Mouse (Mus musculus): ENCODE measurements around the gene Wdr61. TPM values are rescaled to one million over a fixed set of nuclear protein-coding genes. Genes with fewer than 3 reads are reported as not detected.

Gene Wdr61
- 155 and 166 TPM in 2 replicates for polyA plus RNA-seq (2016; fragmentation: Nextera tagmentation; extraction: Ambion mirVana)

DNA sequence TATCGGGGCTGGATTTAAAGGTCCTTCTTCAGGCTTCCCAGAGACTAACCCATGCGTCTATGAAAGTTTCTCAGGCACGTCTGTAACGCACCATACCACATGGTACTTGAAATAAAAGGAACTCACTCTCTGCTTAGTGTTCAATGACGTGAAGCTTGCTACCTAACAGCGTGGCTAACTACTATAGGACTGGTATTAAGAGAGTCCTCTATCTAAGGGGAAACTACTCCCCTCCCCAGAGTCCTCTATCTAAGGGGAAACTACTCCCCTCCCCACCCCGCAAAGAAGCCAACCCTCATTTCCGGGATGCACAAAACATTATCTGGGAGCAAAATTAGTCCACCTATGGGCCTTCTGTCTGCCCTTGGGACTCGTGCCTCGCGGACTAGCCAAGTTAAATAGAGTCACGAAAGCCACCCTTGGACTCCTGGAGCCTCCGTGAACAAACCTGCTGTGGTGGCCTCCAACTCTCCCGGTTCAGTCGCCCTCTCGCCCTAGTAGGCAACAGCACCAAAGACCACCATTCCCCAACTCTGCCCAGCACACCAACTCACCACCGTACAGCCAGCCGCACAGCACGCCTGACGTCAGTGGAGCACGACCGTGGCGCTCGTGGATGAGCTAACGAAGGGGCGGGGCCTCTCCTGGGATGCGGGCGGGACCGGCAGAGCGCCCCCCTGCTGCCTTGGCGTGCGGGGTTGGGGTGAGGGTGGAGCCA, at the start of gene Wdr61:
Wdr61 (minus strand) TSS at position 599 of the 718 bp plus-strand sequence.
- H3K9me3 ChIP-seq: no peaks in the 10 kb centered on the region
- H3K4me2 ChIP-seq: peak within 1 kb of the TSS; percentile 76
- WGBS: 2% methylated on average over 32 of the region's 32 CpGs
- peak within 1 kb of the TSS; percentile 73 for H3K4me3 ChIP-seq (replicated peaks)
- H3K9ac ChIP-seq (replicated peaks): peak within 1 kb of the TSS; percentile 74
- H3K4me1 ChIP-seq (replicated peaks): peaks cover 15% of the 10 kb centered on the region
- no peaks in the 10 kb centered on the region for H3K27me3 ChIP-seq
- peak; percentile 90 for ATAC-seq (ENCODE audit: insufficient number of reproducible peaks, insufficient read depth, low FRiP score, low TSS enrichment, low read depth)
- H3K27ac ChIP-seq: 0 out of 2 replicates have a peak within 1 kb of the TSS, but pooled peaks have one; percentile 12
- H3K36me3 ChIP-seq: peaks cover 16% of the 10 kb centered on the region

DNA sequence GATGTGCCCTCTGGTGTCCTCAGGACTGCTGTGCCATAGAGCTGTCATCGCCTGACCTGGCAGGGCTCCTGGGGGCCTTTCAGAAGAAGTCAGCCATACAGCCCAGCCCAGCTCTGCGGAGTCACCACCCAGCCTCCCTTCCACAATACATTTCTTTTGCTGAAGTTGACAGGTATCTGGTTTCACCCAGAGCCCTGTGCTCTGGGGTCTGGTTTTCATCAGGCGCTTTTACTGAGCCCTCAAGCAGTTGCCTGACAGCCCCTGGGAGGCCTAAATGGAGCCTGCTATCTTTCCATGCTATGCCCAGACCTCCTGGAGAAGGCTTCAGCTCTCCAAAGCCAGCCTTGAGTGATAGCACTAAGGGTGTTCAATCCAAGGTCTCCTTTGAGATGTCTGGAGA, 49.7 kb upstream of the Wdr61 start:
- peak; percentile 75 for ATAC-seq (ENCODE audit: insufficient number of reproducible peaks, insufficient read depth, low FRiP score, low TSS enrichment, low read depth)
- no peaks in the 10 kb centered on the region for H3K9me3 ChIP-seq
- no peaks in the 10 kb centered on the region for H3K36me3 ChIP-seq
- H3K27ac ChIP-seq: peak overlapping the region; percentile 90
- H3K4me2 ChIP-seq: no peak overlapping the region
- WGBS: 3% methylated on average over 3 of the region's 3 CpGs
- no peak overlapping the region for H3K4me3 ChIP-seq (replicated peaks)
- H3K9ac ChIP-seq (replicated peaks): no peak overlapping the region
- H3K4me1 ChIP-seq (replicated peaks): peaks cover 68% of the 10 kb centered on the region
- no peaks in the 10 kb centered on the region for H3K27me3 ChIP-seq

DNA sequence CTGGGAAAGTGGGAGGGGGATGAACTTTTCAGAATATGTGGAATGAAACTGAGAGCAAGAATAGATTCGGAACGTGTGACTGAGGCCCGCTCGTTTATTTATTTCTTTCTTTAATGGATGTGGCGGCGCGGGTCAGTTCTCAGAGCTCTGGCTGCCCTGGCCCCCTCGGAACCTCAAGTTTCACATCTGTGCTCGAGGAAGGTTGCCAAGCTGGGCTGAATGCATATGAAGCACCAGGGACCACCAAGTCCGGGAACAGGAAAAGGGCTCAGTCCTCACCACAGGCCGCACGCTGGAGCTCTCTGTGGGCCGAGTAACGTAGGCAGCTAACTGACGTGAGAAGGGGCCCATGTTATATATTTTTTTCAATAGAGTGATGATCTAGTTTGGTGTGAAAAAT, 48.2 kb upstream of the Wdr61 start:
- H3K4me2 ChIP-seq: no peak overlapping the region; the same call in 1 of the 2 replicates
- no peaks in the 10 kb centered on the region for H3K27me3 ChIP-seq
- H3K36me3 ChIP-seq: no peaks in the 10 kb centered on the region
- no peaks in the 10 kb centered on the region for H3K9me3 ChIP-seq
- ATAC-seq (ENCODE audit: insufficient number of reproducible peaks, insufficient read depth, low FRiP score, low TSS enrichment, low read depth): peak; percentile 53; the same call in 1 of the 2 replicates
- no peak overlapping the region for H3K4me3 ChIP-seq (replicated peaks)
- 27% methylated on average over 15 of the region's 15 CpGs for WGBS
- H3K4me1 ChIP-seq (replicated peaks): peaks cover 63% of the 10 kb centered on the region
- peak overlapping the region; percentile 90 for H3K27ac ChIP-seq
- no peak overlapping the region for H3K9ac ChIP-seq (replicated peaks)

DNA sequence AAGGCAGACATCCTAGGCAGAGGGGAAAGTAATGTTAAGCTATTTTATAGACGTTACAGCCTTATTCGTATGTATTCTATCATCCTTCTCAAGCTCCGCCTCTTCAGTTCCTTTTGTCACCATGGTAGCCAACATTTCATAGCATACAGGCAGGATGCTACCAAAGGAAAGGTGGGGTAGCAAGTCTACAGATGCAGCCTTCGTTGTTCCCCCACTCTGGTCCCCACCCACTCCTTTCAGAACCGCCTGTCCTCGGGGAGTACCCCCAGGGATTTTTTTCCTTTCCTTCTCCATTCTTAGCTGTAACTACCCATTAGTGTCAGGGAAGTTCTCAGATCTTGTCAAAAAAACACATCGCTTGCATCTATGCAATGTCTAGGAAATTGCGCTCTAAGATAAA, 45.0 kb upstream of the Wdr61 start:
- no peak overlapping the region for H3K9ac ChIP-seq (replicated peaks)
- no peak for ATAC-seq (ENCODE audit: insufficient number of reproducible peaks, insufficient read depth, low FRiP score, low TSS enrichment, low read depth)
- no peaks in the 10 kb centered on the region for H3K27me3 ChIP-seq
- no peaks in the 10 kb centered on the region; the same call in 1 of the 2 replicates for H3K36me3 ChIP-seq
- 85% methylated on average over 8 of the region's 8 CpGs for WGBS
- H3K4me3 ChIP-seq (replicated peaks): no peak overlapping the region
- no peak overlapping the region for H3K4me2 ChIP-seq
- H3K9me3 ChIP-seq: no peaks in the 10 kb centered on the region
- no peak overlapping the region for H3K27ac ChIP-seq
- peaks cover 33% of the 10 kb centered on the region for H3K4me1 ChIP-seq (replicated peaks)

DNA sequence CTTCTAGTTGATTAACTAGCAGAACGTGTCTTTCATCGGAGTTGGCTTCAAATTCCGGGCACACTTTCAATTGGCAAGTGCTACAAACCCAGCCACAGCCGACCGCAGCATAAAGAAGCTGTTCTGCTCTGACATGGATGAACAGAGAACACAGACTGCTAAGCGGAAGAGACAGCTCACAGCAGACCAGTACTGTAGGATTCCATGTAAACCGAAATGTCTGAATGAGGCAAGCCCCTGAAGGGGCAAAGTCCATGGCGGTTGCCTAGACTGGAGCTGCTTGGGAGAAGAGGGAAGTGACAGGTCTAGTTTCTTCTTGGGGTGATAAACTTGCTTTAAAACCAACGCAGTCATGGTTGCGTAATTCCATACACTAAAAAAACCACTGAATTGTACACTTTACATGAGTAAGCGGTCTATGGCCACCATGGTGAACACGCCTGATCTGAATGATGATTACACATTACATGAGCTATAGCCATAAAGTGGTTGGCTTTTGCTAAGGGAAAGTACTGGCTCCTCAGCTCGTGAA, 42.2 kb upstream of the Wdr61 start:
- no peak overlapping the region for H3K4me2 ChIP-seq
- no peak overlapping the region for H3K9ac ChIP-seq (replicated peaks)
- no peak overlapping the region for H3K4me3 ChIP-seq (replicated peaks)
- H3K36me3 ChIP-seq: peaks cover 4% of the 10 kb centered on the region; the same call in 1 of the 2 replicates
- no peak for ATAC-seq (ENCODE audit: insufficient number of reproducible peaks, insufficient read depth, low FRiP score, low TSS enrichment, low read depth)
- no peaks in the 10 kb centered on the region for H3K9me3 ChIP-seq
- H3K4me1 ChIP-seq (replicated peaks): peaks cover 8% of the 10 kb centered on the region
- H3K27me3 ChIP-seq: no peaks in the 10 kb centered on the region
- no peak overlapping the region for H3K27ac ChIP-seq
- WGBS: 92% methylated on average over 13 of the region's 13 CpGs

DNA sequence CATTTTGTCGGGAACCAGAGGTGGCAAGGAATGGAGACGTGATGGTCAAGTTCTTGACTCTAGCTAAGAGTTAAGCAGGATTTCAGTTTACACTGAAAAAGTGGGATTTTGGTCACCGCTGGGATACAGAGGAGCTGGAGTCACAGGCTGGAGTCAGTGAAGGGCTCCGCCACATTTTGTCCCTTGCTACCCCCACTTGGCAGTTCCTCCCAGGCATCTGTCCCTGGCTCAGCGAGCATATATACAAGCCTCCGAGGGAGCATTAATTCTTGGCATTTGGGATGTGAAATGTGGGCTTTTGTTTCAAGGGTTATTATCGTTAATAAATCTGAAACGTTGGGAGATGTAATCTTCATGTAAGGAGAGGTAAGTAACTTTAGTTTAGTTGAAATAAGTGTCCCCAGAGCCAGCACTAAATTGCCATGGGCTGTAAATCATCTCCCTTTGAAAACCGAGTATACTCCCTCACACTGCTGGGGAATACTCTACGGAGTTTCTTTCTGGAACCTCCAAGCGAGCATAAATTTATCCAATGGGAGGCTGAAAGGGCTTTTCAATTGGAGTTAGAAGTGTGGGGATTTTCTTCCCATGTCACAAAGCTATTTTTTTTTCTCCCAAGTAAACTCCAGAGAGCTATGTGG, 35.9 kb upstream of the Wdr61 start:
- WGBS: 34% methylated on average over 11 of the region's 11 CpGs
- H3K36me3 ChIP-seq: peaks cover 4% of the 10 kb centered on the region; the same call in 1 of the 2 replicates
- no peak overlapping the region; the same call in 1 of the 2 replicates for H3K9ac ChIP-seq (replicated peaks)
- 0 out of 2 replicates have a peak overlapping the region, but pooled peaks have one; percentile 16 for H3K4me2 ChIP-seq
- peaks cover 31% of the 10 kb centered on the region for H3K4me1 ChIP-seq (replicated peaks)
- ATAC-seq (ENCODE audit: insufficient number of reproducible peaks, insufficient read depth, low FRiP score, low TSS enrichment, low read depth): no peak
- H3K4me3 ChIP-seq (replicated peaks): no peak overlapping the region
- H3K9me3 ChIP-seq: no peaks in the 10 kb centered on the region
- peaks cover 20% of the 10 kb centered on the region for H3K27me3 ChIP-seq
- H3K27ac ChIP-seq: 0 out of 2 replicates have a peak overlapping the region, but pooled peaks have one; percentile 25

DNA sequence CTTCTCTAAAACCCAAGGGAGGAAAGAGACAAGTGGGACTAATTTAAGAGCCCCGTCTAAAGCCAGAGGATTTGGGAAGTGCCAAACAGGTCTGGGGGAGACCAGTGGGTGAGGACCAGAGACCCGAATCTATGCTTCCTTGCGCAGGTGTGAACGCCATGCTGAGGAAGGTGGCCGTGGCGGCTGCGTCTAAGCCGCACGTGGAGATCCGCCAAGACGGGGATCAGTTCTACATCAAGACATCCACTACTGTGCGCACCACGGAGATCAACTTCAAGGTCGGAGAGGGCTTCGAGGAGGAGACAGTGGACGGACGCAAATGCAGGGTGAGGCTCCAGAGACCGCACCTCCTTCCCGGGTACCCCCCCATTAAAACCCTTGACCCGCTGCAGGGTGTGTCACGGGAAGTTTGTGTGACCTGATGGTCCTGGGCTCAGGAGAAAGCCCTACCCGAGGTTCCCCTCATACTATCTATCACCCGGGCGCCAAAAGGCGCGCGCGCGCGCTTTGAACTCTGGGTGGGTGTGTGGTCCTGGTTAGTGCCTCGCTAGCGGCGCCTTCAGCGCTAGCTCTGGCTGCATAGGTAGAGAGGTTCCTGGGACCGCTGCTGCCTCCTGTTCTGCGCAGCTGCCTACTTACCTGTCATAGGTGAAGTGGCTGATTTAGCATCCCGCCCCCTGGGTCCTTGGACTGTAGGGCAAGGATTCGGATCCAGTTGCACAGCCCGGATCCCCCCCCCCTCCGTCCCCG, 31.2 kb upstream of the Wdr61 start:
- peak; percentile 40; the same call in 1 of the 2 replicates for ATAC-seq (ENCODE audit: insufficient number of reproducible peaks, insufficient read depth, low FRiP score, low TSS enrichment, low read depth)

DNA sequence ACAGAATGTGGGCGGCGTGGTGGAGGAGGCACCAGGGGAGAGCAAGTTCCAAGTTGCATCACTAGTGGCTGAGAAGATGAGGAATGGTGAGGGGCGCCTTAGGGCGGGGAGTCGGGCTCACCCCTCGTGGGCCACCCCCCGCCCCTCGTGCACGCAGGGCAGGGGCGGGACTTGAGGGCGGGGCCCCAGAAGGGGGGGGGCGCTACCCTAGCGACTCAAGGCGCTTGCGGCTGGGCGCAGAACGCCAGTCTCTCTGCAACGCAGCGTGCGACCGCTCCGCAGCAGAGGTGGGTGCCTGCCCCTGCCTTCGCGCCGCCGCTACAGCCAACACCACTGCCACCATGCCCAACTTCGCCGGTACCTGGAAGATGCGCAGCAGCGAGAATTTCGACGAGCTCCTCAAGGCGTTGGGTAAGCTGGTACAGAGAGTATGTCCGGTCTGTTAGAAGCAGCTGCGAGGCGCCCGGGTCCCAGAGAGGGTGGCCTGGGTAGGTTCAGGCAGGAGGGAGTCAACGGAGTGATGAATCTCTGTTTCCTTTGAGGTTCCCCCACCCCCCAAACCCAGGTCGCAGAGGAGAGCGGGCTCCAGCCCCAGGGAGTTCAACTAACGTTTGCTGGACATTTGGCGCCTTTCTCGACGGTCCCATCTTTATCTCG, 30.4 kb upstream of the Wdr61 start, which contains the start of gene Crabp1:
Crabp1 (plus strand) TSS at position 188 of the 657 bp plus-strand sequence.
- peak; percentile 73 for ATAC-seq (ENCODE audit: insufficient number of reproducible peaks, insufficient read depth, low FRiP score, low TSS enrichment, low read depth)
- Histone ChIP-seq H3K9me3 (no peaks in the 10 kb centered on the region), H3K4me3 (replicated peaks) (peak within 1 kb of the TSS; percentile 54), H3K4me1 (replicated peaks) (peaks cover 35% of the 10 kb centered on the region), H3K4me2 (peak within 1 kb of the TSS; percentile 92), H3K36me3 (no peaks in the 10 kb centered on the region), H3K9ac (replicated peaks) (peak within 1 kb of the TSS; percentile 63), H3K27ac (peak within 1 kb of the TSS; percentile 29; the same call in 1 of the 2 replicates), H3K27me3 (peaks cover 51% of the 10 kb centered on the region)
- WGBS: 1% methylated on average over 35 of the region's 45 CpGs

More for the DNA sequence above, 31.2 kb upstream of the Wdr61 start:
- peak overlapping the region; percentile 54 for H3K4me3 ChIP-seq (replicated peaks)
- H3K9ac ChIP-seq (replicated peaks): peak overlapping the region; percentile 63
- no peaks in the 10 kb centered on the region for H3K9me3 ChIP-seq
- no peak overlapping the region for H3K27ac ChIP-seq
- H3K4me1 ChIP-seq (replicated peaks): peaks cover 39% of the 10 kb centered on the region
- peaks cover 51% of the 10 kb centered on the region for H3K27me3 ChIP-seq
- H3K4me2 ChIP-seq: peak overlapping the region; percentile 92
- H3K36me3 ChIP-seq: no peaks in the 10 kb centered on the region
- WGBS: under 1% methylated on average over 41 of the region's 41 CpGs

DNA sequence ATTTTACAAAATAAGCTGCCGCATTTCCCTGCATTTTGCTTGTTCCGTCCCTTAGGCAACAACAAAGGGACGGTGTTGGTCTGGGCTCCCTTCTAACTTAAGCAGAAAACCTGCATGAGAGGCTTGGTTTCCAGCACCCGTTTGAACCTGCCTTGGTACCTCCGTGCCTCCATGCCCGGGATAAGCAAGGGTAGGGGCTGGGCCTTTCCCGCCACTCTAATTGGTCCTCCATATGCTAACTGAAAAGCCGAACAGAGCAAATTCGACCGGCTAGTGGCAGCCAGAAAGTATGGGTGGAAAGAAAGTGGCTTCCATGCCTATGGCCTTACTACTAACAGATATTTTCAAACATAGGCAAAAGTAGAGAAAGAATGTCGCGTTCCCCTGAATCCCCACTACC, 29.8 kb upstream of the Wdr61 start:
- Histone ChIP-seq H3K27ac (peak overlapping the region; percentile 29; the same call in 1 of the 2 replicates), H3K9me3 (no peaks in the 10 kb centered on the region), H3K4me2 (peak overlapping the region; percentile 92), H3K4me3 (replicated peaks) (peak overlapping the region; percentile 54), H3K4me1 (replicated peaks) (peaks cover 35% of the 10 kb centered on the region), H3K9ac (replicated peaks) (peak overlapping the region; percentile 63), H3K27me3 (peaks cover 51% of the 10 kb centered on the region), H3K36me3 (no peaks in the 10 kb centered on the region)
- WGBS: 19% methylated on average over 12 of the region's 12 CpGs
- ATAC-seq (ENCODE audit: insufficient number of reproducible peaks, insufficient read depth, low FRiP score, low TSS enrichment, low read depth): no peak

DNA sequence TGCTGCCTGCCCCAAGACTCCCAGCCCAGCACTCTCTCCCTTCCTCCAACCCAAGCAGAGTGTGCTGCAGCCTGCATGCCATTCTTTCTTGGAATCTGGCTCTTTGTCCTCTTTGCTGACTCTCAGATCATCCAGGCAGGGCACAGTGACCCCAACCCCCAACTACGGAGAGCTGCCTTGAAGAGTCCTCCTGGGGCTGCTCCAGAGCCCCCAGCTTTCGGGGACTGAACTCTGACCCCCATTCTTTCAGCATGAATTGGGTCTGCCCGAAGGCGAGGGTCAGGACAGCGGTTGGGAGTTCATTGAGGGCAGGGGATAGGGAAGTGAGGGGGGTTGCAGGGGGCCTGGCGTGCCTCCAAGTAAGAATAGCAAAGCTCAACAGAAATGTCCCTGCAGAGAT, 25.3 kb upstream of the Wdr61 start:
- Histone ChIP-seq H3K4me3 (replicated peaks) (no peak overlapping the region), H3K4me1 (replicated peaks) (peaks cover 10% of the 10 kb centered on the region), H3K36me3 (no peaks in the 10 kb centered on the region), H3K9ac (replicated peaks) (no peak overlapping the region), H3K27ac (no peak overlapping the region), H3K27me3 (peaks cover 23% of the 10 kb centered on the region), H3K4me2 (no peak overlapping the region), H3K9me3 (no peaks in the 10 kb centered on the region)
- no peak for ATAC-seq (ENCODE audit: insufficient number of reproducible peaks, insufficient read depth, low FRiP score, low TSS enrichment, low read depth)
- WGBS: 39% methylated on average over 6 of the region's 6 CpGs

Measured in limb, embryonic 12.5 days (tissue).